Mouse (Mus musculus) forebrain, embryonic 13.5 days (tissue): Measurements from ENCODE around the gene Gbx1. TPM values are rescaled to one million over a fixed set of nuclear protein-coding genes. Genes with fewer than 3 reads are reported as not detected.

Experiments used
- ATAC-seq: fragments of 200-750 bp; cut with Nextera tagmentation; 2 replicates; pipeline ENCODE4 v1.8.0; 2017
- H3K27ac ChIP-seq: fragments of 300-500 bp; sonication (generic); 2 replicates; pipeline ENCODE4 v1.5.1; 2015; ENCODE audit warnings: inconsistent platforms, mild to moderate bottlenecking, moderate library complexity
- H3K27me3 ChIP-seq: fragments of 300-500 bp; sonication (generic); 2 replicates; pipeline ENCODE4 v1.6.1; 2015; ENCODE audit warnings: mild to moderate bottlenecking, inconsistent platforms
- H3K36me3 ChIP-seq: fragments of 300-500 bp; sonication (generic); 2 replicates; pipeline ENCODE4 v1.6.1; 2015; ENCODE audit warnings: mild to moderate bottlenecking, inconsistent platforms; ENCODE audit not compliant: poor library complexity, severe bottlenecking
- H3K4me1 ChIP-seq: fragments of 300-500 bp; sonication (generic); 2 replicates; pipeline ENCODE4 v1.6.1; 2015; ENCODE audit warnings: inconsistent platforms
- H3K4me2 ChIP-seq: fragments of 300-500 bp; sonication (generic); 2 replicates; pipeline ENCODE4 v1.6.1; 2015; ENCODE audit warnings: inconsistent platforms, mild to moderate bottlenecking, moderate library complexity
- H3K4me3 ChIP-seq: fragments of 300-500 bp; sonication (generic); 2 replicates; pipeline ENCODE4 v1.5.1; 2015; ENCODE audit warnings: mild to moderate bottlenecking, inconsistent platforms
- H3K9ac ChIP-seq: fragments of 300-500 bp; sonication (generic); 2 replicates; pipeline ENCODE4 v1.6.1; 2015; ENCODE audit warnings: mild to moderate bottlenecking, inconsistent platforms
- H3K9me3 ChIP-seq: fragments of 300-500 bp; sonication (generic); replicated peaks from 2 replicates; pipeline ENCODE4 v1.6.1; 2016; ENCODE audit warnings: inconsistent platforms
- WGBS: fragments of 180-500 bp; shearing (Covaris S2); methylation state at CpG from one replicate; pipeline ENCODE4 v1.1.7; 2015; 5-methylcytosine and 5-hydroxymethylcytosine counted together
- polyA plus RNA-seq: library from polyadenylated mRNA; unstranded; fragments of >200 nt; fragmentation: Nextera tagmentation; extraction: Ambion mirVana; gene quantifications from 2 replicates; pipeline ENCODE4 v1.2.1, GENCODE M21; 2015

Gbx1 gene
- polyA plus RNA-seq, 1 experiment from 2014 or later, result 0.90 TPM

- Histone ChIP-seq H3K36me3 (no peaks in the 10 kb centered on the region), H3K27me3 (peaks cover 85% of the 10 kb centered on the region), H3K9ac (no peak overlapping the region), H3K27ac (no peak overlapping the region), H3K4me3 (no peak overlapping the region), H3K9me3 (no peaks in the 10 kb centered on the region), H3K4me1 (peaks cover 17% of the 10 kb centered on the region), H3K4me2 (0 out of 2 replicates have a peak overlapping the region, but pooled peaks have one; percentile 3)
- WGBS, result 37% methylated on average over 8 of the region's 8 CpGs
- no peak for ATAC-seq
Observed at GRCm38 (mm10) chr5:24523806-24524205, 3.2 kb downstream of the Gbx1 start.

- 71% methylated on average over 8 of the region's 8 CpGs for WGBS
- no peaks in the 10 kb centered on the region for H3K36me3 ChIP-seq
- H3K27me3 ChIP-seq, result peaks cover 72% of the 10 kb centered on the region
- no peak overlapping the region for H3K9ac ChIP-seq
- H3K4me3 ChIP-seq, result no peak overlapping the region
- H3K4me2 ChIP-seq, result no peak overlapping the region
- H3K27ac ChIP-seq, result no peak overlapping the region
- peaks cover 7% of the 10 kb centered on the region for H3K4me1 ChIP-seq
- no peak for ATAC-seq
- H3K9me3 ChIP-seq, result no peaks in the 10 kb centered on the region
Observed at GRCm38 (mm10) chr5:24521366-24521765, 5.6 kb downstream of the Gbx1 start.

GRCm38 (mm10) chr5:24512271-24512670 lies 14.7 kb downstream of the Gbx1 start:
- no peaks in the 10 kb centered on the region for H3K4me1 ChIP-seq
- no peaks in the 10 kb centered on the region for H3K36me3 ChIP-seq
- H3K9me3 ChIP-seq, result no peaks in the 10 kb centered on the region
- H3K27ac ChIP-seq, result no peak overlapping the region
- no peak overlapping the region for H3K9ac ChIP-seq
- 68% methylated on average over 8 of the region's 8 CpGs for WGBS
- peaks cover 21% of the 10 kb centered on the region for H3K27me3 ChIP-seq
- H3K4me3 ChIP-seq, result no peak overlapping the region
- H3K4me2 ChIP-seq, result no peak overlapping the region
- no peak for ATAC-seq

- Histone ChIP-seq H3K9ac (no peak overlapping the region), H3K27ac (no peak overlapping the region), H3K4me2 (no peak overlapping the region), H3K36me3 (no peaks in the 10 kb centered on the region), H3K4me3 (no peak overlapping the region), H3K9me3 (no peaks in the 10 kb centered on the region), H3K4me1 (no peaks in the 10 kb centered on the region), H3K27me3 (peaks cover 30% of the 10 kb centered on the region)
- 58% methylated on average over 11 of the region's 11 CpGs for WGBS
- ATAC-seq, result no peak
Observed at GRCm38 (mm10) chr5:24510635-24511034, 16.4 kb downstream of the Gbx1 start.

- no peak overlapping the region for H3K9ac ChIP-seq
- no peak overlapping the region for H3K4me3 ChIP-seq
- H3K9me3 ChIP-seq, result no peaks in the 10 kb centered on the region
- 92% methylated on average over 7 of the region's 7 CpGs for WGBS
- H3K27me3 ChIP-seq, result peaks cover 53% of the 10 kb centered on the region
- no peak overlapping the region for H3K4me2 ChIP-seq
- H3K27ac ChIP-seq, result no peak overlapping the region
- ATAC-seq, result no peak
- peaks cover 8% of the 10 kb centered on the region; the same call in 1 of the 2 replicates for H3K4me1 ChIP-seq
- 0 out of 2 replicates have a peak, but pooled peaks cover 5% of the 10 kb centered on the region for H3K36me3 ChIP-seq
Observed at GRCm38 (mm10) chr5:24508406-24508805, 18.6 kb downstream of the Gbx1 start.

GRCm38 (mm10) chr5:24505513-24505912 lies 21.5 kb downstream of the Gbx1 start:
- no peak for ATAC-seq
- no peaks in the 10 kb centered on the region for H3K9me3 ChIP-seq
- 55% methylated on average over 2 of the region's 2 CpGs for WGBS

GRCm38 (mm10) chr5:24502786-24503185 lies 24.2 kb downstream of the Gbx1 start:
- no peaks in the 10 kb centered on the region for H3K9me3 ChIP-seq
- peaks cover 59% of the 10 kb centered on the region for H3K36me3 ChIP-seq
- 81% methylated on average over 4 of the region's 4 CpGs for WGBS

More at GRCm38 (mm10) chr5:24505513-24505912, 21.5 kb downstream of the Gbx1 start:
- Histone ChIP-seq H3K4me1 (peaks cover 14% of the 10 kb centered on the region), H3K27me3 (peaks cover 59% of the 10 kb centered on the region), H3K27ac (no peak overlapping the region), H3K9ac (no peak overlapping the region), H3K4me2 (no peak overlapping the region), H3K36me3 (peaks cover 32% of the 10 kb centered on the region), H3K4me3 (no peak overlapping the region)

GRCm38 (mm10) chr5:24500851-24501250 lies 26.2 kb downstream of the Gbx1 start:
- peaks cover 77% of the 10 kb centered on the region for H3K27me3 ChIP-seq
- ATAC-seq, result no peak
- no peak overlapping the region for H3K4me3 ChIP-seq
- WGBS, result 78% methylated on average over 11 of the region's 11 CpGs
- peaks cover 63% of the 10 kb centered on the region for H3K36me3 ChIP-seq
- H3K9me3 ChIP-seq, result no peaks in the 10 kb centered on the region
- H3K4me1 ChIP-seq, result peaks cover 59% of the 10 kb centered on the region
- H3K9ac ChIP-seq, result no peak overlapping the region
- H3K4me2 ChIP-seq, result no peak overlapping the region
- H3K27ac ChIP-seq, result no peak overlapping the region

More at GRCm38 (mm10) chr5:24502786-24503185, 24.2 kb downstream of the Gbx1 start:
- H3K4me1 ChIP-seq, result peaks cover 40% of the 10 kb centered on the region
- ATAC-seq, result no peak
- H3K9ac ChIP-seq, result no peak overlapping the region
- H3K27ac ChIP-seq, result no peak overlapping the region
- H3K4me3 ChIP-seq, result no peak overlapping the region
- H3K27me3 ChIP-seq, result peaks cover 81% of the 10 kb centered on the region
- no peak overlapping the region for H3K4me2 ChIP-seq

- H3K27me3 ChIP-seq, result peaks cover 59% of the 10 kb centered on the region
- H3K36me3 ChIP-seq, result peaks cover 69% of the 10 kb centered on the region
- ATAC-seq, result no peak
- no peak overlapping the region for H3K4me2 ChIP-seq
- 58% methylated on average over 10 of the region's 10 CpGs for WGBS
- H3K9me3 ChIP-seq, result no peaks in the 10 kb centered on the region
- H3K4me1 ChIP-seq, result peaks cover 68% of the 10 kb centered on the region
- no peak overlapping the region for H3K4me3 ChIP-seq
- no peak overlapping the region for H3K27ac ChIP-seq
- no peak overlapping the region for H3K9ac ChIP-seq
Observed at GRCm38 (mm10) chr5:24499113-24499512, 27.9 kb downstream of the Gbx1 start.

GRCm38 (mm10) chr5:24497526-24497925 lies 29.5 kb downstream of the Gbx1 start:
- Histone ChIP-seq H3K9me3 (no peaks in the 10 kb centered on the region), H3K27ac (peak overlapping the region; percentile 61; the same call in 1 of the 2 replicates), H3K4me2 (no peak overlapping the region), H3K9ac (no peak overlapping the region), H3K4me1 (peaks cover 73% of the 10 kb centered on the region), H3K27me3 (peaks cover 60% of the 10 kb centered on the region), H3K4me3 (no peak overlapping the region), H3K36me3 (peaks cover 73% of the 10 kb centered on the region)
- ATAC-seq, result peak; percentile 25; the same call in 1 of the 2 replicates
- 30% methylated on average over 12 of the region's 12 CpGs for WGBS

GRCm38 (mm10) chr5:24496756-24497155 lies 30.2 kb downstream of the Gbx1 start:
- 50% methylated on average over 5 of the region's 6 CpGs for WGBS
- H3K27ac ChIP-seq, result peak overlapping the region; percentile 61; the same call in 1 of the 2 replicates
- peaks cover 73% of the 10 kb centered on the region for H3K36me3 ChIP-seq
- no peak overlapping the region for H3K4me3 ChIP-seq
- no peak overlapping the region for H3K4me2 ChIP-seq
- peaks cover 60% of the 10 kb centered on the region for H3K27me3 ChIP-seq
- H3K9ac ChIP-seq, result no peak overlapping the region
- H3K4me1 ChIP-seq, result peaks cover 73% of the 10 kb centered on the region
- peak; percentile 5; the same call in 1 of the 2 replicates for ATAC-seq
- H3K9me3 ChIP-seq, result no peaks in the 10 kb centered on the region

- H3K36me3 ChIP-seq, result peaks cover 73% of the 10 kb centered on the region
- H3K4me1 ChIP-seq, result peaks cover 72% of the 10 kb centered on the region
- H3K9ac ChIP-seq, result no peak overlapping the region
- no peak overlapping the region for H3K4me3 ChIP-seq
- peak overlapping the region; percentile 69; the same call in 1 of the 2 replicates for H3K27ac ChIP-seq
- H3K27me3 ChIP-seq, result peaks cover 63% of the 10 kb centered on the region
- H3K4me2 ChIP-seq, result peak overlapping the region; percentile 5; the same call in 1 of the 2 replicates
- 41% methylated on average over 15 of the region's 15 CpGs for WGBS
- peak; percentile 62 for ATAC-seq
- no peaks in the 10 kb centered on the region for H3K9me3 ChIP-seq
Observed at GRCm38 (mm10) chr5:24495019-24495418, 32.0 kb downstream of the Gbx1 start.
